Mouse (Mus musculus) MEL (cell line): ENCODE results near the gene Kcnn3. TPM values are rescaled to one million over a fixed set of nuclear protein-coding genes. Genes with fewer than 3 reads are reported as not detected.

Experiments used
- DNase-seq: peaks from one replicate; pipeline ENCODE4 v3.0.0; 2011; ENCODE audit warnings: low read depth, low spot score
- H3K27ac ChIP-seq: 2 replicates; pipeline ENCODE4 v1.5.1; 2012; ENCODE audit warnings: low read depth, mild to moderate bottlenecking, control low read depth, low read length, moderate library complexity; ENCODE audit not compliant: control insufficient read depth
- H3K27me3 ChIP-seq, 2 experiments: fragments of 150-350 bp in 1 of 2; sonication (generic) in 1 of 2; 2 replicates each; pipeline ENCODE4 v1.6.1; 2012; ENCODE audit warnings: low read length in 2 of 2, mild to moderate bottlenecking in 2 of 2, improper control_type of control experiment in 1 of 2, moderate library complexity in 1 of 2; ENCODE audit not compliant: insufficient read depth in 2 of 2, control insufficient read depth in 1 of 2
- H3K36me3 ChIP-seq, 2 experiments: 2 replicates each; pipeline ENCODE4 v1.6.1; 2012 to 2014; ENCODE audit warnings: low read length in 2 of 2, improper control_type of control experiment in 1 of 2, inconsistent platforms in 1 of 2, mild to moderate bottlenecking in 1 of 2; ENCODE audit not compliant: insufficient read depth in 2 of 2, control insufficient read depth in 1 of 2
- H3K4me1 ChIP-seq, 2 experiments: fragments of 150-350 bp in 1 of 2; sonication (generic) in 1 of 2; 2 replicates each; pipeline ENCODE4 v1.6.1; 2012; ENCODE audit warnings: low read length in 2 of 2, improper control_type of control experiment in 1 of 2, mild to moderate bottlenecking in 1 of 2; ENCODE audit not compliant: insufficient read depth in 2 of 2, control insufficient read depth in 1 of 2
- H3K4me3 ChIP-seq, 2 experiments: fragments of 150-350 bp in 1 of 2; sonication (generic) in 1 of 2; 2 replicates each; pipeline ENCODE4 v1.5.1; 2012; ENCODE audit warnings: low read depth in 2 of 2, low read length in 2 of 2, mild to moderate bottlenecking in 2 of 2, moderate library complexity in 2 of 2, control low read depth in 1 of 2, improper control_type of control experiment in 1 of 2; ENCODE audit not compliant: control insufficient read depth in 1 of 2, insufficient read depth in 1 of 2
- H3K79me2 ChIP-seq: 2 replicates; pipeline ENCODE4 v1.6.1; 2012; ENCODE audit warnings: mild to moderate bottlenecking, low read length, moderate library complexity; ENCODE audit not compliant: control insufficient read depth, poor library complexity, insufficient read depth
- H3K9ac ChIP-seq: 2 replicates; pipeline ENCODE4 v1.6.1; 2012; ENCODE audit warnings: low read depth, mild to moderate bottlenecking, control low read depth, low read length, moderate library complexity; ENCODE audit not compliant: control insufficient read depth, poor library complexity, severe bottlenecking
- H3K9me3 ChIP-seq: fragments of 150-350 bp; sonication (generic); replicated peaks from 2 replicates; pipeline ENCODE4 v1.6.1; 2012; ENCODE audit warnings: mild to moderate bottlenecking, low read length, improper control_type of control experiment, moderate library complexity; ENCODE audit not compliant: insufficient read depth
- CHD2 ChIP-seq: IDR thresholded peaks from 2 replicates; pipeline ENCODE4 v1.6.1; 2011; ENCODE audit warnings: low read length, improper control_type of control experiment
- E2F4 ChIP-seq: IDR thresholded peaks from 2 replicates; pipeline ENCODE4 v1.6.1; 2011; ENCODE audit warnings: low read depth, low read length, improper control_type of control experiment, borderline replicate concordance
- ELF1 ChIP-seq: IDR thresholded peaks from 2 replicates; pipeline ENCODE4 v1.6.1; 2014; ENCODE audit warnings: low read depth, mild to moderate bottlenecking, inconsistent platforms, low read length, improper control_type of control experiment, moderate library complexity
- ETS1 ChIP-seq: IDR thresholded peaks from 2 replicates; pipeline ENCODE4 v1.6.1; 2012; ENCODE audit warnings: low read depth, mild to moderate bottlenecking, inconsistent platforms, low read length, improper control_type of control experiment, moderate library complexity
- GABPA ChIP-seq: IDR thresholded peaks from 2 replicates; pipeline ENCODE4 v1.6.1; 2012; ENCODE audit warnings: low read depth, mild to moderate bottlenecking, inconsistent platforms, low read length, improper control_type of control experiment, moderate library complexity
- GATA1 ChIP-seq: IDR thresholded peaks from 2 replicates; pipeline ENCODE4 v1.6.1; 2011; ENCODE audit warnings: low read depth, low read length, improper control_type of control experiment
- JUND ChIP-seq: IDR thresholded peaks from 2 replicates; pipeline ENCODE4 v1.6.1; 2011; ENCODE audit warnings: low read depth, mild to moderate bottlenecking, improper control_type of control experiment, low read length
- KAT2A ChIP-seq: conservative IDR thresholded peaks from 2 replicates; pipeline ENCODE4 v1.6.1; 2012; ENCODE audit warnings: low read depth, low read length, improper control_type of control experiment, inconsistent platforms
- MAX ChIP-seq: IDR thresholded peaks from 2 replicates; pipeline ENCODE4 v1.6.1; 2011; ENCODE audit warnings: low read length, improper control_type of control experiment
- MAZ ChIP-seq: IDR thresholded peaks from 2 replicates; pipeline ENCODE4 v1.6.1; 2012; ENCODE audit warnings: low read depth, mild to moderate bottlenecking, inconsistent platforms, low read length, improper control_type of control experiment
- MEF2A ChIP-seq: IDR thresholded peaks from 2 replicates; pipeline ENCODE4 v1.6.1; 2014; ENCODE audit warnings: low read depth, mild to moderate bottlenecking, inconsistent platforms, low read length, improper control_type of control experiment; ENCODE audit not compliant: poor library complexity, insufficient replicate concordance, severe bottlenecking; ENCODE audit errors: extremely low read depth
- MXI1 ChIP-seq: IDR thresholded peaks from 2 replicates; pipeline ENCODE4 v1.6.1; 2011; ENCODE audit warnings: mild to moderate bottlenecking, low read depth, low read length, improper control_type of control experiment
- MYB ChIP-seq: IDR thresholded peaks from 2 replicates; pipeline ENCODE4 v1.6.1; 2011; ENCODE audit warnings: mild to moderate bottlenecking, low read depth, low read length, improper control_type of control experiment
- MYC ChIP-seq: IDR thresholded peaks from 2 replicates; pipeline ENCODE4 v1.6.1; 2011; ENCODE audit warnings: low read depth, mild to moderate bottlenecking, low read length, improper control_type of control experiment, moderate library complexity
- NELFE ChIP-seq: IDR thresholded peaks from 2 replicates; pipeline ENCODE4 v1.6.1; 2011; ENCODE audit warnings: low read depth, low read length, improper control_type of control experiment
- NRF1 ChIP-seq: IDR thresholded peaks from 2 replicates; pipeline ENCODE4 v1.6.1; 2014; ENCODE audit warnings: low read depth, mild to moderate bottlenecking, inconsistent platforms, low read length, improper control_type of control experiment, moderate library complexity; ENCODE audit not compliant: poor library complexity, insufficient read depth, severe bottlenecking
- RAD21 ChIP-seq: IDR thresholded peaks from 2 replicates; pipeline ENCODE4 v1.6.1; 2011; ENCODE audit warnings: mild to moderate bottlenecking, low read depth, low read length, improper control_type of control experiment
- RCOR1 ChIP-seq: IDR thresholded peaks from 2 replicates; pipeline ENCODE4 v1.6.1; 2012; ENCODE audit warnings: low read depth, mild to moderate bottlenecking, inconsistent platforms, low read length, improper control_type of control experiment
- UBTF ChIP-seq: IDR thresholded peaks from 2 replicates; pipeline ENCODE4 v1.6.1; 2012; ENCODE audit warnings: low read depth, mild to moderate bottlenecking, inconsistent platforms, low read length, improper control_type of control experiment, moderate library complexity, borderline replicate concordance; ENCODE audit not compliant: insufficient read depth
- USF1 ChIP-seq: IDR thresholded peaks from 2 replicates; pipeline ENCODE4 v1.6.1; 2014; ENCODE audit warnings: low read depth, mild to moderate bottlenecking, inconsistent platforms, low read length, improper control_type of control experiment, moderate library complexity
- USF2 ChIP-seq, 2 experiments: IDR thresholded peaks; 2 replicates each; pipeline ENCODE4 v1.6.1; 2011 to 2012; ENCODE audit warnings: improper control_type of control experiment in 2 of 2, low read length in 2 of 2, borderline replicate concordance in 1 of 2, inconsistent platforms in 1 of 2, low read depth in 1 of 2, mild to moderate bottlenecking in 1 of 2; ENCODE audit not compliant: insufficient read depth in 1 of 2
- ZC3H11A ChIP-seq: IDR thresholded peaks from 2 replicates; pipeline ENCODE4 v1.6.1; 2012; ENCODE audit warnings: low read depth, mild to moderate bottlenecking, inconsistent platforms, low read length, improper control_type of control experiment
- ZKSCAN1 ChIP-seq: IDR thresholded peaks from 2 replicates; pipeline ENCODE4 v1.6.1; 2012; ENCODE audit warnings: low read depth, mild to moderate bottlenecking, inconsistent platforms, low read length, improper control_type of control experiment, moderate library complexity
- ZMIZ1 ChIP-seq: IDR thresholded peaks from 2 replicates; pipeline ENCODE4 v1.6.1; 2012; ENCODE audit warnings: low read depth, mild to moderate bottlenecking, inconsistent platforms, low read length, improper control_type of control experiment, moderate library complexity
- ZNF384 ChIP-seq: IDR thresholded peaks from 2 replicates; pipeline ENCODE4 v1.6.1; 2012; ENCODE audit warnings: low read depth, mild to moderate bottlenecking, inconsistent platforms, low read length, improper control_type of control experiment
- polyA plus RNA-seq, 2 experiments: library from polyadenylated mRNA; stranded (reverse) in 1 of 2; unstranded in 1 of 2; fragments of >175 nt in 1 of 2; fragments of >200 nt in 1 of 2; gene quantifications; 2 replicates each; pipeline versions ENCODE4 v1.2.1 to v1.2.4; 2012; ENCODE audit warnings: low replicate concordance in 2 of 2, low read depth in 1 of 2; ENCODE audit not compliant: insufficient read length in 2 of 2, insufficient read depth in 1 of 2, missing spikeins in 1 of 2
- total RNA-seq: library from RNA; depleted of rRNA; stranded (reverse); fragments of 300-350 nt; gene quantifications from 2 replicates; pipeline ENCODE4 v1.2.3, GENCODE M21; 2012

Kcnn3 gene
- total and polyA plus RNA-seq, 3 experiments: 0.04 TPM; not detected in 2

GRCm38 (mm10) chr3:89626556-89626955 lies 106.6 kb downstream of the Kcnn3 start:
- Histone ChIP-seq H3K4me3 (no peak overlapping the region), H3K36me3 (no peaks in the 10 kb centered on the region), H3K79me2 (no peaks in the 10 kb centered on the region), H3K27me3 (peaks cover 10 to 23% of the 10 kb centered on the region in 2 experiments), H3K9ac (no peak overlapping the region), H3K4me1 (no peaks in the 10 kb centered on the region), H3K27ac (no peak overlapping the region), H3K9me3 (no peaks in the 10 kb centered on the region)
- TF ChIP-seq CHD2 (no peak), NRF1 (no peak), RCOR1 (no peak), ELF1 (no peak), MYB (no peak), GATA1 (no peak), KAT2A (no peak), ZKSCAN1 (no peak), ETS1 (no peak)
- no peak for DNase-seq

GRCm38 (mm10) chr3:89629811-89630210 lies 109.8 kb downstream of the Kcnn3 start:
- Histone ChIP-seq H3K27me3 (peaks cover 4 to 16% of the 10 kb centered on the region in 2 experiments), H3K27ac (no peak overlapping the region), H3K4me3 (no peak overlapping the region), H3K9me3 (no peaks in the 10 kb centered on the region), H3K79me2 (no peaks in the 10 kb centered on the region), H3K4me1 (no peaks in the 10 kb centered on the region), H3K36me3 (no peaks in the 10 kb centered on the region), H3K9ac (no peak overlapping the region)
- no peak for TF ChIP-seq UBTF
- no peak for TF ChIP-seq ELF1
- no peak for TF ChIP-seq USF1
- no peak for TF ChIP-seq JUND
- TF ChIP-seq ZC3H11A: no peak
- no peak for TF ChIP-seq ZKSCAN1
- TF ChIP-seq ZNF384: no peak
- TF ChIP-seq RAD21: no peak
- TF ChIP-seq NELFE: no peak
- no peak for TF ChIP-seq GABPA
- no peak for TF ChIP-seq MYC
- no peak for TF ChIP-seq MXI1
- TF ChIP-seq E2F4: no peak
- TF ChIP-seq MYB: no peak
- no peak for TF ChIP-seq MEF2A
- TF ChIP-seq USF2 (IDR thresholded peaks at IDR 0.05; ENCODE audit: borderline replicate concordance in 1 of 2, insufficient read depth in 1 of 2, low read depth in 1 of 2, low read length in 2 of 2): no peak
- no peak for TF ChIP-seq ZMIZ1
- TF ChIP-seq MAX: no peak
- TF ChIP-seq MAZ: no peak
- TF ChIP-seq CHD2: no peak
- DNase-seq: no peak
